Mouse (Mus musculus): ENCODE measurements at regions not wholly inside any gene's neighbourhood (a gene's known extent, or its start where the extent isn't known, plus 50 kb on each side); places are given as distances from the start of the nearest gene placed in this dataset.
"Not testable (repeated sequence)": the region's sequence is repeated elsewhere in the genome, so short reads cannot be mapped to it uniquely, and the experiment has no call there.

DNA sequence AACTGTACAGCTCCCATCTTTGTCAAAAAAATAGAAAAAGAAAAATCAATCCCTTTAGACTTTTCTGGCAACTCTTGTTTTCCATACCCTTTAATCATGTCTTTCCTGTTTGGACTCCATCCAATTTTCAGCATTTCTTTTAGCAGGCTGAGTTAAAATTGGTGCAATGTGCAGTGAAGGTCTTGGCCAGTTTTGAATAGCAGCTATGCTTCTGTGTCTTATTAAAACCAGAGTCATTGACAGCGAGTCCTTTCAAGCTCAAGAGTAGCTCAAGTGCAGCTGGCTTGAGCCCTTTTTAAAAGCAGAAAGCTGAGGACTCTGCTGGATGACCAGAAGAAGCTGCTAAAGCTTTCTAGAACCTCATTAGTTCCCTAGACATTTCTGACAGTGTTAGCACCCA lies 952.7 kb downstream of the Poteg start:
- no peak for DNase-seq (ENCODE audit: low read depth)

DNA sequence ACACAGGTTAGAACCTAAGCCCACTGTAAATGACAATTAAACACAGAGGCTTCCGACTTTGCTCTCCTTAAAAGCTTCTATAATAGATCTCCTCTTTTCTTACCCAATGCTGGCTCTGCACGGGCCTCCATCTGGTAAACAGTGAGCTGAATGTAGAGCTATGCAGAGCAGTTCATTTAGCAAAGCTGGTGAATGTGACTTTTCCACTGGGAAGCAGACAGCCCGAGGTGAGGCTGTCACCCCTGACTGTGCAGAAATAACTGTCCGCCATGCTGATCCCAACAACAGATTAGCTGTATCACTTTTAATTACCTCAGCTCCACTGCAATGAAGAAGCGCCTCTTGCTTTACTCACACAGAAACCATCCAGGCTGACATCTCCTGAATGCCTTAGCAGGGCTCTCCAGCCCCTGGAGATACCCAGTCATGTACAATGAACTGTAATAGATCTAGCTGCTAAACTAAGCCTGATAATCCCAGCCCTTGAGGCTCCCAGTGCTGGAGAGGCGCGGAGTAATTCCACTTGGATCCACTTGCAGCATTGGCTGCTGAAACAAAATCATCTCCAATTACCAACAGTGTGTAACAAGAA lies 980.2 kb downstream of the Poteg start:
- no peak for DNase-seq (ENCODE audit: low read depth)

DNA sequence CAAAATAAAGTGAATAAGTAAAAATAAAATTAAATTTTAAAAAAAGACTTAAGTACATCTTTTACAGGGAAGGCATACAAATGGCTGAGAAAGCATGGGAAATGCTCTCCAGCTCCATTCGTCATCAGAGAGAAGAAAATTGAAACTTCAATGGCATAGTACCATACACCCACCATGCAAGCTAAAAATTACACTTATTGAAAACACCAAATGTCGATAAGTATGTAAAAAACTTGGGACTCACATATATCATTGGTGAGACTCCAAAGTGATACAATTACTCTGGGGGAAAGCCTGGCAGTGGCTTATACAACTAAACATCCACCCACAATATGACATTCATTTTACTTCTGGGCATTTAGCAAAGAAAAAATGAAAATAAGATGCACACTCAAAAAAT lies 1025.7 kb downstream of the Poteg start:
- no peak for DNase-seq (ENCODE audit: low read depth)

- no peak for DNase-seq (ENCODE audit: low read depth)
These were observed 1040.4 kb downstream of the Poteg start for GRCm38 (mm10) chr8:28487913-28488312.

- DNase-seq (ENCODE audit: low read depth), result no peak
These were observed 1056.2 kb downstream of the Poteg start for GRCm38 (mm10) chr8:28503488-28504319.

DNA sequence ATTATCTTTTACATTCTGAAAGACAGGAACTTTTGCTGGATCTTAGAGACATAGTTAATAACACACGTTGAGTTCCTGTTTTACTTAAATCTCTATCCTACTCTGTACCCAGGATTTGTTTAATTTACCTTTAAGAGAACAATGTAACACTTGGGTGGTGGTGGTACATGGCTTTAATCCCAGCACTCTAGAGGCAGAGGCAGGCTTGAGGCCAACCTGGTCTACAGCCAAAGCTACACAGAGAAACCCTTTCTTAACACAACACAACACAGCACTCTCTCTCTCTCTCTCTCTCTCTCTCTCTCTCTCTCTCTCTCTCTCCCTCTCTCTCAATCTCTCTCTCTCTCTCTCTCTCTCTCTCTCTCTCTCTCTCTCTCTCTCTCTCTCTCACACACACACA lies 1076.0 kb downstream of the Poteg start:
- not testable (repeated sequence) for DNase-seq (ENCODE audit: low read depth)

GRCm38 (mm10) chr8:28547236-28547635 lies 1099.8 kb downstream of the Poteg start:
- no peak for DNase-seq (ENCODE audit: low read depth)

DNA sequence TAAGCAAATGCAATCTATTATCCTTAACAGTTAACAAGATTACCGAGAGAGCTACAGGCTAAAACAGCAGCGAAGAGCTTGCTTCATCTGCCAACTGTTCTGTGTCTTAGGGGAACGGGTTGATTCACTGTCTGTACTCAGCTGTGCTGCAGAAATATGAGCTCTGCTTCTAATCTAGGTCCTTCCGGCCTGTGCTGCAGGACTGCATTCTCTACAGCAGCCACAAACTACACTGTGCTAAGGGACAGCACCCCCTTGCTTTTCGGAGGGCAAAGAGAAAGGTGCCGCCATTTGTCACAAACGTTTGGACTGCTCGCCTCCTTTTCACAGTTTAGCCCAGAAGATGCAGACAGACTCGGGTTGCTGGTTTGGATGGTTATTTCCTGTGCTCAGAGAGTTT lies 1112.4 kb downstream of the Poteg start:
- no peak for DNase-seq (ENCODE audit: low read depth)

GRCm38 (mm10) chr8:28579250-28579651 lies 1131.8 kb downstream of the Poteg start:
- no peak for DNase-seq (ENCODE audit: low read depth)

DNA sequence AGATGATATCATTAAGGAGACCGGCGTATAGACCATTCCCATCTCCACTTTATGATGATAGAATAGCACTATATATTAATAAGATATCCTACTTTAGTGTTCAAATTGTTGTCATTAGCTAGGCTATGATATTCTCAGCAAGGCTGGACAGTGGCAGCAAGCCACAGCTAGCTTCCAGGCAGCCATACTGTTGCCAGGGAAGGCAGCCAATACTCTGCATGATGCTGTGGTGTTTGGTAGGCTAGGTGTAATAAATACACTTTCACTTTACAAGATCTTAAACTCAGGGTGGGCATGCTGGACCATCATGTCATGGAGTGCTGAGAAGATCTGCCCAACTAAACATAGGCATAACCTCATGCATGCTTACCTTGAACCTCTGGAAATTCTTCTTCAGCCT lies 1133.4 kb downstream of the Poteg start:
- DNase-seq (ENCODE audit: low read depth), result no peak

GRCm38 (mm10) chr8:28589999-28590398 lies 1142.5 kb downstream of the Poteg start:
- no peak for DNase-seq (ENCODE audit: low read depth)

GRCm38 (mm10) chr8:28593238-28593637 lies 1145.8 kb downstream of the Poteg start:
- no peak for DNase-seq (ENCODE audit: low read depth)

GRCm38 (mm10) chr8:28594191-28594590 lies 1146.7 kb downstream of the Poteg start:
- DNase-seq (ENCODE audit: low read depth), result no peak

- DNase-seq (ENCODE audit: low read depth), result no peak
These were observed 1147.1 kb downstream of the Poteg start for GRCm38 (mm10) chr8:28594606-28595005.

DNA sequence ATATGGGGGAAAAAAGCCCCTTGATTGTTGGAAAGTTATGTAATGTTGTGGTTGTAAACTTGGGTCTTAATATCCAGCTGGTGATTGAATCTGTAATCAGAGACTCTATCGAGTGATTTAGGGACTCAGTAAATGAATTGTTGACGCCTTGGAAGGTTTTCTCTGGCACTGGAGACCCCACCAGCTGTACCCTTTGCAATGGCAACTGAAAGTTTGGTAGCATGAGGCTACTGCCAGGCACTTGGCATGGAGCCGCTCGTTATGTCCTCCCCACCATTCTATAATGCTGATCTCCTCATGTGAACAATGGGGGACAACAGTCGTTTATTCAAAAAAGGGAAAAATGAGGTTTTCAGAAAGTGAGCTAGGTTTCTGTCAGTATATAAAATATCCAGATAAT lies 1148.4 kb downstream of the Poteg start:
- DNase-seq (ENCODE audit: low read depth), result no peak

Data from fibroblast of lung, adult 2 months (primary cell).